Mouse (Mus musculus) myocyte (in vitro differentiated cells): ENCODE measurements around the gene Stk32c. TPM values are rescaled to one million over a fixed set of nuclear protein-coding genes. Genes with fewer than 3 reads are reported as not detected.
A peak's percentile ranks its signal among the peaks of the same experiment; 100 is the strongest.

Experiments used
- H3K27me3 ChIP-seq: one replicate; pipeline ENCODE4 v1.6.1; 2011; ENCODE audit not compliant: control insufficient read depth, insufficient read depth, insufficient read length
- H3K36me3 ChIP-seq: one replicate; pipeline ENCODE4 v1.6.1; 2011; ENCODE audit not compliant: control insufficient read depth, insufficient read depth
- H3K4me2 ChIP-seq: one replicate; pipeline ENCODE4 v1.6.1; 2011; ENCODE audit warnings: low read depth, control low read depth
- H3K4me3 ChIP-seq: one replicate; pipeline ENCODE4 v1.5.1; 2011; ENCODE audit warnings: mild to moderate bottlenecking, control low read depth, moderate library complexity
- H3K79me2 ChIP-seq: one replicate; pipeline ENCODE4 v1.6.1; 2011; ENCODE audit not compliant: control insufficient read depth, insufficient read depth
- H3ac ChIP-seq: one replicate; pipeline ENCODE4 v1.6.1; 2011; ENCODE audit not compliant: control insufficient read depth, insufficient read length
- CEBPB ChIP-seq: IDR thresholded peaks from 2 replicates; pipeline ENCODE4 v1.6.1; 2011; ENCODE audit warnings: mild to moderate bottlenecking, moderate library complexity; ENCODE audit not compliant: poor library complexity, insufficient read depth, severe bottlenecking
- E2F4 ChIP-seq: IDR thresholded peaks from one replicate; pipeline ENCODE4 v1.6.1; 2011; ENCODE audit warnings: mild to moderate bottlenecking, control low read depth, moderate library complexity; ENCODE audit not compliant: insufficient read depth
- MAX ChIP-seq: IDR thresholded peaks from one replicate; pipeline ENCODE4 v1.6.1; 2011; ENCODE audit warnings: low read depth, mild to moderate bottlenecking, control low read depth
- MYOD1 ChIP-seq, 3 experiments: IDR thresholded peaks; one replicate each; pipeline ENCODE4 v1.6.1; 2011; ENCODE audit warnings: control low read depth in 2 of 3, low read depth in 2 of 3, mild to moderate bottlenecking in 2 of 3, moderate library complexity in 1 of 3; ENCODE audit not compliant: insufficient read length in 2 of 3, control insufficient read depth in 1 of 3
- MYOG ChIP-seq, 3 experiments: IDR thresholded peaks; one replicate each; pipeline ENCODE4 v1.6.1; 2011; ENCODE audit warnings: control low read depth in 2 of 3, low read depth in 2 of 3, mild to moderate bottlenecking in 2 of 3; ENCODE audit not compliant: insufficient read length in 2 of 3, control insufficient read depth in 1 of 3, insufficient read depth in 1 of 3
- POLR2A ChIP-seq: IDR thresholded peaks from one replicate; pipeline ENCODE4 v1.6.1; 2011; ENCODE audit warnings: low read depth, mild to moderate bottlenecking, control low read depth, moderate library complexity; ENCODE audit not compliant: insufficient read length
- POLR2AphosphoS2 ChIP-seq: IDR thresholded peaks from one replicate; pipeline ENCODE4 v1.6.1; 2011; ENCODE audit warnings: low read depth, control low read depth; ENCODE audit not compliant: insufficient read length
- REST ChIP-seq: IDR thresholded peaks from one replicate; pipeline ENCODE4 v1.6.1; 2011; ENCODE audit warnings: mild to moderate bottlenecking, control low read depth, moderate library complexity; ENCODE audit not compliant: insufficient read depth, insufficient read length
- SRF ChIP-seq: IDR thresholded peaks from one replicate; pipeline ENCODE4 v1.6.1; 2011; ENCODE audit warnings: low read depth; ENCODE audit not compliant: control insufficient read depth, insufficient read length
- TCF12 ChIP-seq: IDR thresholded peaks from one replicate; pipeline ENCODE4 v1.6.1; 2011; ENCODE audit warnings: mild to moderate bottlenecking, control low read depth; ENCODE audit not compliant: poor library complexity, insufficient read depth, severe bottlenecking
- TCF3 ChIP-seq: IDR thresholded peaks from one replicate; pipeline ENCODE4 v1.6.1; 2011; ENCODE audit warnings: low read depth, control low read depth; ENCODE audit not compliant: insufficient read length
- USF1 ChIP-seq: IDR thresholded peaks from one replicate; pipeline ENCODE4 v1.6.1; 2011; ENCODE audit warnings: low read depth, mild to moderate bottlenecking, control low read depth, moderate library complexity
- polyA plus RNA-seq: library from polyadenylated mRNA; unstranded; fragments of >200 nt; fragmentation: generic; extraction: Trizol; gene quantifications from one replicate; pipeline ENCODE4 v1.2.1, GENCODE M21; 2012; ENCODE audit warnings: missing spikeins

Stk32c gene
- polyA plus RNA-seq, 1 experiment = 1.0 TPM

- Histone ChIP-seq H3K79me2 (no peaks in the 10 kb centered on the region), H3K4me3 (no peak overlapping the region), H3K4me2 (no peak overlapping the region), H3K27me3 (no peaks in the 10 kb centered on the region), H3K36me3 (no peaks in the 10 kb centered on the region), H3ac (no peak overlapping the region)
- TF ChIP-seq TCF3 (no peak), SRF (no peak), TCF12 (no peak), CEBPB (no peak), MYOD1 (IDR thresholded peaks at IDR 0.05; ENCODE audit: control insufficient read depth in 1 of 3, insufficient read length in 2 of 3, low read depth in 2 of 3) (no peak), REST (no peak), MYOG (IDR thresholded peaks at IDR 0.05; ENCODE audit: control insufficient read depth in 1 of 3, insufficient read depth in 1 of 3, insufficient read length in 2 of 3, low read depth in 2 of 3) (no peak), USF1 (no peak), POLR2AphosphoS2 (no peak), MAX (no peak), POLR2A (no peak), E2F4 (no peak)
These were observed 2.8 kb upstream of the Stk32c start for GRCm38 (mm10) chr7:139215946-139216345.

GRCm38 (mm10) chr7:139215516-139215915 is 2.4 kb upstream of the Stk32c start:
- no peaks in the 10 kb centered on the region for H3K79me2 ChIP-seq
- no peaks in the 10 kb centered on the region for H3K27me3 ChIP-seq
- H3K36me3 ChIP-seq = no peaks in the 10 kb centered on the region
- H3ac ChIP-seq = no peak overlapping the region
- no peak overlapping the region for H3K4me2 ChIP-seq
- TF ChIP-seq SRF (no peak), E2F4 (no peak), POLR2AphosphoS2 (no peak), POLR2A (no peak), USF1 (no peak), MYOG (IDR thresholded peaks at IDR 0.05; ENCODE audit: control insufficient read depth in 1 of 3, insufficient read depth in 1 of 3, insufficient read length in 2 of 3, low read depth in 2 of 3) (no peak), MYOD1 (IDR thresholded peaks at IDR 0.05; ENCODE audit: control insufficient read depth in 1 of 3, insufficient read length in 2 of 3, low read depth in 2 of 3) (no peak), CEBPB (no peak), TCF12 (no peak), REST (no peak), TCF3 (no peak), MAX (no peak)
- no peak overlapping the region for H3K4me3 ChIP-seq

GRCm38 (mm10) chr7:139214596-139215340 is 1.7 kb upstream of the Stk32c start:
- no peak overlapping the region for H3ac ChIP-seq
- H3K27me3 ChIP-seq = no peaks in the 10 kb centered on the region
- TF ChIP-seq SRF (no peak), POLR2AphosphoS2 (no peak), TCF12 (no peak), TCF3 (no peak), MYOG (IDR thresholded peaks at IDR 0.05; ENCODE audit: control insufficient read depth in 1 of 3, insufficient read depth in 1 of 3, insufficient read length in 2 of 3, low read depth in 2 of 3) (no peak), POLR2A (no peak), CEBPB (no peak), E2F4 (no peak)
- H3K36me3 ChIP-seq = no peaks in the 10 kb centered on the region
- no peak overlapping the region for H3K4me3 ChIP-seq
- H3K79me2 ChIP-seq = no peaks in the 10 kb centered on the region
- H3K4me2 ChIP-seq = no peak overlapping the region

- H3K79me2 ChIP-seq = no peaks in the 10 kb centered on the region
- H3K4me2 ChIP-seq = no peak overlapping the region
- no peaks in the 10 kb centered on the region for H3K27me3 ChIP-seq
- H3ac ChIP-seq = no peak overlapping the region
- H3K4me3 ChIP-seq = peak overlapping the region; percentile 54
- H3K36me3 ChIP-seq = no peaks in the 10 kb centered on the region
- TF ChIP-seq MYOD1 (IDR thresholded peaks at IDR 0.05; ENCODE audit: control insufficient read depth in 1 of 3, insufficient read length in 2 of 3, low read depth in 2 of 3) = no peak
- no peak for TF ChIP-seq MYOG (IDR thresholded peaks at IDR 0.05; ENCODE audit: control insufficient read depth in 1 of 3, insufficient read depth in 1 of 3, insufficient read length in 2 of 3, low read depth in 2 of 3)
- no peak for TF ChIP-seq TCF12
- TF ChIP-seq SRF = no peak
These were observed 1.1 kb upstream of the Stk32c start for GRCm38 (mm10) chr7:139214160-139214559.

GRCm38 (mm10) chr7:139213751-139214150 is 644 bp upstream of the Stk32c start:
- H3K27me3 ChIP-seq = no peaks in the 10 kb centered on the region
- peak overlapping the region; percentile 77 for H3K4me2 ChIP-seq
- no peak for TF ChIP-seq TCF12
- TF ChIP-seq MAX = no peak
- peak overlapping the region; percentile 54 for H3K4me3 ChIP-seq
- H3ac ChIP-seq = no peak overlapping the region
- no peaks in the 10 kb centered on the region for H3K79me2 ChIP-seq
- H3K36me3 ChIP-seq = no peaks in the 10 kb centered on the region
